Mouse (Mus musculus): ENCODE results near the gene AU040320.

Gene AU040320

GRCm38 (mm10) chr4:126860268-126860986 is 107.1 kb downstream of the AU040320 start:
- DNase-seq = no peak

DNA sequence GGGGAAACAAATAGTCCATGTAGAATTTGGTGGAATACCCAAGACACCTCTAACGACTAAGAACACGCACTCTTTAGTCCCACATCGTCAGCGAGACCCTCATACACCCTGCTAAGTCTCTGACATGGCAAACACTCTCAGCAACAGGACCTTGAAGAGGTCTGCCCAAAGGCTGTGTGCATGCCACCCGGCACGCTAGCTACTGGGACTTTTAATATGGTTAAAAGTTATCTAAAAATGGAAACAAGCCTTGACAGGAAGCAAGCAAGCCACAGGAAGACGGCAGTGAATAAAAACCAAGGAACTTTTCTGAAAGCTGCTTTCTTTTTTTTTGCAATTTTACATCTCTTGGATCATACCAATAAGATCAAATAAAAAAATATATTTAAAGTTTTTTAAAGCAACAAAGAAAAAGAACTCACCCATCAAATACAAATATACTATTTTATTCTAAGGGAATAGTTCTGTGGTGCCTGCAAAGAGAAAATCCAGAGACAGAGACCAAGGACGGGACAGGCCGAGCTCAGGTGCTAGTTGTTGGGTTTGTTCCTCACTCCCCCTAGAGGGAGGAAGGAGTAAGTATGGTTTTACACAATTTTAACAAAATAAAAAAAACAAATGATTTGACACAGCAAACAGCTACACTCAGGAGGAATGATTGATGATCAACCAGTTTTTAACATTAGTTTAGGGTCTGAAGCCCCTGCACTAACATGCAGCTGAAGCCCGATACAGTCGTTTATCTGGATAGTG is 108.3 kb downstream of the AU040320 start:
- DNase-seq = no peak

DNA sequence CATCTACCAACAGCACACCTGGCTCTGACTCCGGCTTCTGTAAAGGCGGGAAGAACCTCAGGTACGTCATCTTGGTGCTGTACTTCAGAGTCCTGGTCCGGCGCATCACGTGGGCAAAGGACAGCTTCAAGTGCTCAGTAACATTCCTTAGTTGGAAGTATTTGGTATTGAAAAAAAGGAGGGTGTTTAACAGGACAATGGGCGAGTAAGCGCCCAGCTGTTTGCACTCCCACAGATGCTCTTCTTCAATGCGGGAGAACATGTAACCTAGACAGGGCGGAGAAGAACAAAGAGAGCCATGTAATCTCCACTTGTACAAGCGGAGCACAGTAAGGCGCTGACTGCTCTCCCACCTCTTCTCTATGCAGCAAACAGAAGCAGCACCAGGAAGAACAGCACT is 115.4 kb downstream of the AU040320 start:
- DNase-seq = no peak

DNA sequence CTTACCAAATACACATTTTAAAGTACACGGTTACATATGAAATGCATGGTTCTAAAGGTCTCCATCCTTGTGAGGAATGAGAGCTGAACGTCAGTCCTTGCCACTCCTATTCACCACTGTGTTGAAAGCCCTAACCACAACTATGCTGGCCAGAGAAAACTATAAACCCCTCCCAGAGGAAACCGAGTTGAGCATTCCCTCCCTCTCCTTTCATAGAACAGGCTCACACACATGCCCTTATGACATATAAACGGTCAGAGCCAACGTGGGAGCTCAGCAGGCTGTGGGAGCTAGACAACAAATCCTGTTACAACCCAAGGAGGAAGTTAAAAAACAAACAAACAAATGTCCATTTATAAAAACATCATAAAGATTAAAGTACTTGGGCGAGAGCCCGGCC is 119.4 kb downstream of the AU040320 start:
- DNase-seq = peak; percentile 19

GRCm38 (mm10) chr4:126879560-126880275 is 126.4 kb downstream of the AU040320 start:
- no peak for DNase-seq

DNA sequence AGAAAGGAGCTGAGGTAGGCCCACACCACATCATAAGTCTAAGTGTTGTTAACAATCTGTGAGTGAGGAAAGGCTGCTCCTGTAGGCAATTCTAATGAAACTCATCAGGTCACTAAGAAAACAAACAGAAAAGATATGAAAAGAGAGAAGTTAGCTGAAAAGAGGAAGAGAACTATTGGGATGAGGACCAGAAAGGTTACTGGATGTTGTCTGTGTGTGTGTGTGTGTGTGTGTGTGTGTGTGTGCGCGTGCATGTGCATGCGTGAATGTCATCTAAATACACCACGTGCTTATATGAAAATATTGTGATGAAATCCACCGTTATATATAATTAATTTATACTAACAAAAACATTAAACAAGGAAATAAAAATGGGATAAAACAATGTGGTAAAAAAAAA is 130.3 kb downstream of the AU040320 start:
- no peak for DNase-seq

DNA sequence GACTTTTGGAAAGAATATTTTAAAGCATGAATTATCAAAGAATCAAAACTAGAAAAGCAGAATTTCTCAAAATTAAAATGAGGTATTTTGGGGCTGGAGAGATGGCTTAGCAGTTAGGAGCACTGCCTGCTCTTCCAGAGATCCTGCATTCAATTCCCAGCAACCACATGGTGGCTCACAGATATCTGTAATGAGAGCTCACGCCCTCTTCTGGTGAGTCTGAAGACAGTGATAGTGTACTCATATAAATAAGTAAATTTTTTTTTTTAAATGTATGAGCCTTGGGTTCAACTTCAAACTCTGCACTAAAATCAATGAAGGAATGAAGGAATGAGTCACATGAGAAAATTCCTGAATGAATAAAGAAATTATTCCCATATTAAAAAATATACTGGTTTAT is 132.6 kb downstream of the AU040320 start:
- DNase-seq = peak; percentile 5

DNA sequence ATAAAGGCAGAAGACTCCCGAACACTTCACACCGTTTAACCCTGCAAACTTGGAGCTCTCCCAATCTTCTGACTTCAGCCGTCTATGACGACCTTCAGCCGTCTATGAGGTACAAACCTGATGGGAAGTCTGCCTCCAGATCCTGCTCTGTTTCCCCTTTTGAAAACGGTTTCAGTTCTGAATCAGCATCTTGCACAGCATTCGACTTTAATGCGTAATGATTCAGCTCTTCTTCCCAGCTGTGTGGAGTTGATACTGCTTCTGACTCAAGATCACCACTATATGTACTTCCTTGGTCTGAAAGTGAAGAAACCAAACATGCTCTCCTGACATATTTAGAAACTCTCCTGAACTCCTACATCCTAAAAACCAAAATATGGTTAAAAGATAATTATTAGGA is 136.5 kb downstream of the AU040320 start:
- no peak for DNase-seq
